Mouse (Mus musculus): ENCODE results near the gene Tmem170. TPM values are rescaled to one million over a fixed set of nuclear protein-coding genes. Genes with fewer than 3 reads are reported as not detected.

Gene Tmem170
- total and polyA plus RNA-seq, 2 experiments = 3.8 to 5.0 TPM

- no peaks in the 10 kb centered on the region for H3K36me3 ChIP-seq (ENCODE audit: control insufficient read depth, insufficient read depth, low read length)
- H3K4me3 ChIP-seq (ENCODE audit: insufficient read depth, low read depth, low read length) = no peak overlapping the region
- H3K4me1 ChIP-seq (ENCODE audit: control insufficient read depth, insufficient read depth, low read length) = no peaks in the 10 kb centered on the region
- WGBS = 86% methylated on average over 1 of the region's 1 CpGs
- no peak overlapping the region for H3K27ac ChIP-seq (replicated peaks; ENCODE audit: insufficient read depth, low read depth, low read length)
- TF ChIP-seq POLR2A (IDR thresholded peaks at IDR 0.05; ENCODE audit: extremely low read depth, insufficient read depth, low read length) (no peak), CTCF (IDR thresholded peaks at IDR 0.05; ENCODE audit: low read depth, low read length) (no peak)
- no peaks in the 10 kb centered on the region for H3K79me2 ChIP-seq (ENCODE audit: control insufficient read depth, insufficient read depth, low read length)
- H3K27me3 ChIP-seq (ENCODE audit: control insufficient read depth, insufficient read depth, low read length) = peaks cover 10% of the 10 kb centered on the region
- no peak overlapping the region for H3K9ac ChIP-seq (ENCODE audit: low read depth, low read length)
- DNase-seq (ENCODE audit: extremely low read depth, low read depth, low spot score) = no peak
Measured at GRCm38 (mm10) chr8:111887479-111887878, 10.9 kb upstream of the Tmem170 start.

GRCm38 (mm10) chr8:111883615-111884014 lies 7.1 kb upstream of the Tmem170 start:
- Histone ChIP-seq H3K36me3 (ENCODE audit: control insufficient read depth, insufficient read depth, low read length) (no peaks in the 10 kb centered on the region), H3K4me3 (ENCODE audit: insufficient read depth, low read depth, low read length) (no peak overlapping the region), H3K4me1 (ENCODE audit: control insufficient read depth, insufficient read depth, low read length) (no peaks in the 10 kb centered on the region), H3K79me2 (ENCODE audit: control insufficient read depth, insufficient read depth, low read length) (no peaks in the 10 kb centered on the region), H3K9ac (ENCODE audit: low read depth, low read length) (no peak overlapping the region), H3K27me3 (ENCODE audit: control insufficient read depth, insufficient read depth, low read length) (no peaks in the 10 kb centered on the region), H3K27ac (replicated peaks; ENCODE audit: insufficient read depth, low read depth, low read length) (no peak overlapping the region)
- TF ChIP-seq POLR2A (IDR thresholded peaks at IDR 0.05; ENCODE audit: extremely low read depth, insufficient read depth, low read length) (no peak), CTCF (IDR thresholded peaks at IDR 0.05; ENCODE audit: low read depth, low read length) (no peak)
- no peak for DNase-seq (ENCODE audit: extremely low read depth, low read depth, low spot score)
- WGBS = 84% methylated on average over 4 of the region's 4 CpGs

GRCm38 (mm10) chr8:111881591-111881990 lies 5.0 kb upstream of the Tmem170 start:
- Histone ChIP-seq H3K4me1 (ENCODE audit: control insufficient read depth, insufficient read depth, low read length) (no peaks in the 10 kb centered on the region), H3K79me2 (ENCODE audit: control insufficient read depth, insufficient read depth, low read length) (no peaks in the 10 kb centered on the region), H3K4me3 (ENCODE audit: insufficient read depth, low read depth, low read length) (no peak overlapping the region), H3K36me3 (ENCODE audit: control insufficient read depth, insufficient read depth, low read length) (no peaks in the 10 kb centered on the region), H3K9ac (ENCODE audit: low read depth, low read length) (no peak overlapping the region), H3K27me3 (ENCODE audit: control insufficient read depth, insufficient read depth, low read length) (no peaks in the 10 kb centered on the region), H3K27ac (replicated peaks; ENCODE audit: insufficient read depth, low read depth, low read length) (no peak overlapping the region)
- 2% methylated on average over 2 of the region's 2 CpGs for WGBS
- TF ChIP-seq POLR2A (IDR thresholded peaks at IDR 0.05; ENCODE audit: extremely low read depth, insufficient read depth, low read length) = no peak
- TF ChIP-seq CTCF (IDR thresholded peaks at IDR 0.05; ENCODE audit: low read depth, low read length) = peak; percentile 94
- DNase-seq (ENCODE audit: extremely low read depth, low read depth, low spot score) = peak; percentile 20

GRCm38 (mm10) chr8:111877711-111878110 lies 1.2 kb upstream of the Tmem170 start:
- no peaks in the 10 kb centered on the region for H3K36me3 ChIP-seq (ENCODE audit: control insufficient read depth, insufficient read depth, low read length)
- no peak overlapping the region for H3K4me3 ChIP-seq (ENCODE audit: insufficient read depth, low read depth, low read length)
- H3K9ac ChIP-seq (ENCODE audit: low read depth, low read length) = no peak overlapping the region
- H3K27ac ChIP-seq (replicated peaks; ENCODE audit: insufficient read depth, low read depth, low read length) = no peak overlapping the region
- H3K27me3 ChIP-seq (ENCODE audit: control insufficient read depth, insufficient read depth, low read length) = no peaks in the 10 kb centered on the region
- peaks cover 3% of the 10 kb centered on the region; the same call in 1 of the 2 replicates for H3K4me1 ChIP-seq (ENCODE audit: control insufficient read depth, insufficient read depth, low read length)
- H3K79me2 ChIP-seq (ENCODE audit: control insufficient read depth, insufficient read depth, low read length) = peaks cover 2% of the 10 kb centered on the region; the same call in 1 of the 2 replicates
- no peak for DNase-seq (ENCODE audit: extremely low read depth, low read depth, low spot score)
- TF ChIP-seq POLR2A (IDR thresholded peaks at IDR 0.05; ENCODE audit: extremely low read depth, insufficient read depth, low read length) = no peak
- WGBS = 85% methylated on average over 9 of the region's 9 CpGs

GRCm38 (mm10) chr8:111875758-111876157 lies 792 bp downstream of the Tmem170 start:
- TF ChIP-seq POLR2A (IDR thresholded peaks at IDR 0.05; ENCODE audit: extremely low read depth, insufficient read depth, low read length) = no peak
- Histone ChIP-seq H3K79me2 (ENCODE audit: control insufficient read depth, insufficient read depth, low read length) (peaks cover 2% of the 10 kb centered on the region; the same call in 1 of the 2 replicates), H3K4me3 (ENCODE audit: insufficient read depth, low read depth, low read length) (peak overlapping the region; percentile 76), H3K9ac (ENCODE audit: low read depth, low read length) (peak overlapping the region; percentile 68), H3K4me1 (ENCODE audit: control insufficient read depth, insufficient read depth, low read length) (peaks cover 3% of the 10 kb centered on the region; the same call in 1 of the 2 replicates), H3K27ac (replicated peaks; ENCODE audit: insufficient read depth, low read depth, low read length) (0 out of 2 replicates have a peak overlapping the region, but pooled peaks have one; percentile 38), H3K36me3 (ENCODE audit: control insufficient read depth, insufficient read depth, low read length) (no peaks in the 10 kb centered on the region), H3K27me3 (ENCODE audit: control insufficient read depth, insufficient read depth, low read length) (no peaks in the 10 kb centered on the region)
- peak; percentile 11 for DNase-seq (ENCODE audit: extremely low read depth, low read depth, low spot score)
- WGBS = 8% methylated on average over 9 of the region's 9 CpGs

- TF ChIP-seq CTCF (IDR thresholded peaks at IDR 0.05; ENCODE audit: low read depth, low read length) (no peak), POLR2A (IDR thresholded peaks at IDR 0.05; ENCODE audit: extremely low read depth, insufficient read depth, low read length) (no peak)
- no peak for DNase-seq (ENCODE audit: extremely low read depth, low read depth, low spot score)
- Histone ChIP-seq H3K4me3 (ENCODE audit: insufficient read depth, low read depth, low read length) (no peak overlapping the region), H3K36me3 (ENCODE audit: control insufficient read depth, insufficient read depth, low read length) (0 out of 2 replicates have a peak, but pooled peaks cover 3% of the 10 kb centered on the region), H3K27me3 (ENCODE audit: control insufficient read depth, insufficient read depth, low read length) (no peaks in the 10 kb centered on the region), H3K27ac (replicated peaks; ENCODE audit: insufficient read depth, low read depth, low read length) (no peak overlapping the region), H3K79me2 (ENCODE audit: control insufficient read depth, insufficient read depth, low read length) (peaks cover 2% of the 10 kb centered on the region; the same call in 1 of the 2 replicates), H3K4me1 (ENCODE audit: control insufficient read depth, insufficient read depth, low read length) (peaks cover 3% of the 10 kb centered on the region; the same call in 1 of the 2 replicates), H3K9ac (ENCODE audit: low read depth, low read length) (no peak overlapping the region)
- WGBS = 87% methylated on average over 3 of the region's 3 CpGs
Measured at GRCm38 (mm10) chr8:111871278-111871677, 5.3 kb downstream of the Tmem170 start.
